Mouse (Mus musculus) cerebellum, postnatal 25 days (tissue): ENCODE data around the gene Abca8b.
A peak's percentile ranks its signal among the peaks of the same experiment; 100 is the strongest.
"Not testable (repeated sequence)": the region's sequence is repeated elsewhere in the genome, so short reads cannot be mapped to it uniquely, and the experiment has no call there.

Experiments
- DNase-seq, 2 experiments: peaks; one replicate each; pipeline ENCODE4 v3.0.0; 2021; ENCODE audit warnings: mixed read lengths in 2 of 2

Abca8b gene

DNA sequence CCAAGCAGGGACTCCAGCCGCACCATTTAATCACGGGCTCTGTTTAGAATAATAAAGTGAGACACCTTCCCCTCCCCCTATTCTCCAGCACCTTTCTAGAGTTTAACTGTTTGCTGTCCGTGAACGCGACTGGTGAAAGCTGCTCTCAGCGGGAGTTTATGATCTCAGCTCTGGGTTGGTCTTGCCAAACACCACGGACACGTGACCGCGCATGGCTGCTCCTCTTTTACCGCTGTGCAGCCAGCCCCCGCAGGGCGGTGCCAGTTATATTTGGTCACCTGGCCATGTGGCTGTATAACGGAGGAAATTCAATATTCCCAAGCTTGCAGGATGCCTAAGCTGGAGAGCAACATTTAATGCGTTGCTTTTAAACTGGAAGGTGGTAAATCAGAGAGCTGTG, at the start of gene Abca8b:
Gene Abca8b, minus strand, starts transcription at position 222 of the 400 bp plus-strand sequence.
- DNase-seq = peak; percentile 93 to 96

DNA sequence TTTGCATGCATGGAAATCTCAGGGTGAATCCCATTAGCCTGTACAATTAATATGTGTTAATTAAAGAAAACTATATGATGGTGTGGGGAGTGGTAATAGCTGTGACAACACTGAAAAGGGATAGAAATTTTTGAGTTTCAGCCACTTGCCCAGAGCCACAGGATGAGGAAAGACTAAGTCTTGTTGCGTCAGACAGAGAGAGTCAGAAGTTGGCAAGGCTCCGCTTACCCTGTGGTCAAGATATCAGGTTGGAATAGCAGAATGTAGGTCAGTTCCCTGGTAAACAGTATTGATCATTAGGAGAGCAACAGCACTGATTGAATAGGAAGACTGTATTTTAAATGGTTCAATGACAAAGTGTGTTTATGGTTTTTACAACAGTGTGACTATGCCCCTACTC, 42.1 kb upstream of the Abca8b start:
- no peak for DNase-seq

DNA sequence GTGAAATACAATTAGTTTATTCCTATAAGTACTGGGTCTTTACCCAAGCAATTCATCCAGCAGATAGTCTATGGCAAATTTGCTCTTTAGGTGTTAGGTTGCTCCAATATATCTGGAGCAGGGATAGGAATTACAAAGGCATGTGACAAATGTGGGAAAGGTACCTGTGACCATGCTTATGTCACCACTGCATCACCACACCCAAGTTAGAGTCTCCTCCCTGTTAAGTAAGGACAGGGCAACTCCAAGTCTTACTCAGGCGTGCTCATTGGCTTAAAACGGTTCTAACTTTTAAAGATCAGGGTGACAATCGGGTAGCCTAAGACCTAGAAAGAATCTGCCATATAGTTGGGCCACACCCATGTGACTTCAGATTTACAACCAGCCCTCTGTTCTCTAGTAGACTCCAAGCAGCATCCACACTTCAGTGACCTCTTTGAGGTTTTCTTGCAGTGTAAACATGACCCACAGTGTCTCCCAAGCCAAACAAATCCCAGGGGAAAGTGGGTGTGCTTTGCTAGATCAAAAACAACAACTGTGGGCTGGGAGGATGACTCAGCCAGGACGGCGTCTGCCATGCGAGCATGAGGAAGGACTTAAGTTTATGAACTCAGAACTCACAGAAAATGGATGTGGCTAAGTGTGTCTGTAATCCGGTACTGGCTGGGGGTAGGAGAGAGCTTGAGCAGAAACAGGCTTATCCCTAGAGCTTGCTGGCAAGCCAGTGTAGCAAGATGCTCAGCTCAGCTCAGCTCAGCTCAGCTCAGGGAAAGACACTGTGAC, 33.5 kb upstream of the Abca8b start:
- DNase-seq = no peak

DNA sequence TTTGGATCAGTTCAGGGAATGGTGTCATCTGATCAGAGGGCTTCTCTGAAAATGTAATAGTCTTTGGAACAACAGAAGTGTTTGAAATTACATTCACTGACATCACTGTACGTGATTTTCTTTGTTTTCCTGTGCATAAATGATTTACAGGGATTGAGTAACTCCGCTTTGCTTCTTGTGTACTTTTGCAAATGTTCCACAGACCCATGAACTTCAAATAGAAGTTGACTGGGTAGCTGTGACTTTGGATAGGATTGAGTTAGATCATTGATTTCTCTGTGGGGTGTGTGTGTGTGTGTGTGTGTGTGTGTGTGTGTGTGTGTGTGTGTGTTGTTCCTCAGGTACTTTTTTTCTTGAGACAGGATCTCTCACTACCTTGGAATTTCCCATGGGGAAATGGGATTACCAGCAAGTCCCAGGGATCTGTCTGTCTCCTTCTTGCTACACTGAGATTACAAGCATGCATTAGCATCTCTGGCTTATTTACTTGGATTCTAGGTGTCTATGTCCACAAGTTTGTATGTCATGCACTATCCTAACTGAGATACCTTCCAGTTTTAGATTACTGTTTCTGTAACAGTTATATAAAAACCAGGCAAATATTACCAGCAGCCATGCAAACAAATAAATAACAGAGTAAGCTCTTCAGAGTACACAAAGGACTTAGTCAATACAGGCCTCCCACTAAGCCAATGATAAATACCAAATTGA, 15.3 kb upstream of the Abca8b start:
- DNase-seq = no peak

DNA sequence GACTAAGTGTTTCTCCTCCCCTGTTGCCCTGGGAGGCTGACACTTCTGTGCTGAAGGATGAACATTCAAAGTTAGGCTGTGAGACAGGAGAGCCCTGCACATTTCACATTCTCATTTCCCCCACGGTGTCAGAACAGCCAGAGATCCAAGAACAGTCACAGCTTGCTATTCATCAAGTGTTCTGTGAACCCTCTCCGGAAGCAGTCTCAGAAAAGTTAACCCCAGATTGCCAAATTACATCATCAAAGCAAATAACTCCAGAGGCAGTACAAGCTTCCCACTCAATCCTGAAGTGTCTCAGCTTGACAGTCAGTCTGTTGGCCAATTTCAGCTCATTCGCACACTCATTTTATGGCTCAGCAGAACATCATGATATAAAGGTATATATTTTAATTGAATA, 632 bp downstream of the Abca8b start:
- peak; percentile 41 to 55 for DNase-seq

DNA sequence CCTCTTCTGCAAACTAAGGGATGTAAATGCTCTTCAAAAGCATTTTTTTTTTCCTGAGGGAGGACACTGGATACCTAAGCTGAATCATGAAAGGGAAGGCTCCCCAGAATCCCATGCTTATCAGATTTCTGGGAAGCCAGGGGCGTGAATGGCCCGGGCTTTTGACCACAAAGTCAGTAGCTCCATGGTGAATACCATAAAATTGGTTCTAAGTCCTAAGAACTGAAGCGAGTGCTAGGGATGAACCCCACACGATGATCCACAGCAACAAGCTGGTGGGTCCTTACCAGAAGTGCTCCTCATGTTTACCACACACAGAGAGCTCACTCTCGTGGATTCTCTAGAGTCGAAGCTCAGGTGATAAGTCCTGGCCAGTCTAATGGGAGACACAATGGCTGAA, 1.6 kb downstream of the Abca8b start:
- DNase-seq = no peak

DNA sequence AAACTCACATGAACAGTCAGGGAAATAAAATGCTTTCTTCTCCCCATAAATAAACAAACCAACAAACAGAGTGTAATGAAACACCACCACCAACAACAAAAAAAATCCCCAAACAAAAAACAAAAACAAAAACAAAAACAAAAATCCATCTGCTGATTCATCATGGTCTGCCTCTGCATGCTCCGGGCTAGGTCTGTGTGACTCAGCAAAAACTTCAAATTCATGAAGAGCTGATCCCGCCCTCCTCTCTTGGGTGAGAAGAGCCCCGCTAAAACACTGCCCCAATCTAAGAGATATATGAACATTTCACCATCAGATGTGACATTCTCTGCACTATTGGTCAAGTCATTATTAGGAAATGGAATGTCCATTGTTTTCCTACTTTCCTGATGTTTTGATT, 4.4 kb downstream of the Abca8b start:
- no peak for DNase-seq

DNA sequence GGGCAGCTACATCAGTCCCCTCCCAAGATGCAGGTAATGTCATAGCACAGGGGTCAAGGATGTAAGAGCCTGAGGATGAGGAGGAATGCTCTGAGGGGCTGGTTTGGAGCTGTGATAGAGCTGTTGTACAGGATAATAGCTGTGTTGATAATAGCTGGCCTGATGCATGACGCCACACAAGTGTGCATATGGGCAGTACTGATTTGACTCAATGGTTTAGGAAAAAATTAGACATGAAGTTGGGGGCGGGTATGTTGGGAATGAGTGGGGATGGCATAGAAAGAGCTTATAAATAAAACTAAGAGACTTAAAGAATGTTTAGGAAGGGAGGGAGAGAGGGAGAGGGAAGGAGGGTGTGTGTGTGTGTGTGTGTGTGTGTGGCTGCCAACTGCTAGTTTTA, 5.4 kb downstream of the Abca8b start:
- DNase-seq = no peak

DNA sequence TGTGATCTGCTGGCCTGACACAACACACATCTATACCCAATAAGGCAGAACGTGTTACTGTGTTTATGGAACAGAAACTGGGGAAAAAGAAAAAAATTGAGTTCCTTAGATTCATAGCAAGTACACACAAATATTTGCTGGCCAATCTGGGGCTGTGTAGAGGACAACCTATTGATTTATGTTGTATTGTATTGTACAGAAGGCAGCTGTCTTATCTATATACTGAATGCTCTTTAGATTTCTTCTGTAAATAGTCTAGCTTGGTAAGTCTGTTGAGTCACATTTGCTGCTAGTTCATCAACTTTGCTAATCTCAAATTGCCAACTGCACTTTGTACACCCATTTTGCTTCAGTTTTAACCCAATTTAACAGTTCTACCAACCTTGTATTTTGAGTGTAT, 7.5 kb downstream of the Abca8b start:
- no peak for DNase-seq

DNA sequence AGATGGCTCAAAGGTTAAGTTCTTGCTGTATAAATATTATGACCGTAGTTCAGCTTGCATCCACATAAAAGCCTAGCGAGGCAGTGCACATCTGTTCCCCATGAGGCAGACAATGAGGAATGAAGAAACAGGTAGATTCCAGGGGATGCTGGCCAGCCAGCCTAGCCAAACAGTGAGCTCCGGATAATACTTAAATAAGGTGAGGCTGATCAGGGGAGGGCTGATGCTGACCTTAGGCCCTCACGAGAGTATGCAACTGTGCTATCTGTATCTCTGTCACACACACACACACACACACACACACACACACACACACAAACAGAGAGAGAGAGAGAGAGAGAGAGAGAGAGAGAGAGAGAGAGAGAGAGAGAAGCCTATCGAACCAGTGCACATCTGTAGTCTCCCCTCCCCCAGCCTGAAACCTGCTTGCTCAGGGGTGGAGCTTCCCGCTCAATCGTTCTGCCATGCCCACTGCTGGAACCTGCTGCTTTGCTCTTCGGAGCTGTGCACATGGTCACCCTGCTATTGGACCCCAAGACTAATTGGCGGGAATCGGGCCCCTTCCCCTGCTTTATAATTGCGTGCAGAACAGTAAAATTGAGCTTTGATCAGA, 8.1 kb downstream of the Abca8b start:
- not testable (repeated sequence) for DNase-seq

DNA sequence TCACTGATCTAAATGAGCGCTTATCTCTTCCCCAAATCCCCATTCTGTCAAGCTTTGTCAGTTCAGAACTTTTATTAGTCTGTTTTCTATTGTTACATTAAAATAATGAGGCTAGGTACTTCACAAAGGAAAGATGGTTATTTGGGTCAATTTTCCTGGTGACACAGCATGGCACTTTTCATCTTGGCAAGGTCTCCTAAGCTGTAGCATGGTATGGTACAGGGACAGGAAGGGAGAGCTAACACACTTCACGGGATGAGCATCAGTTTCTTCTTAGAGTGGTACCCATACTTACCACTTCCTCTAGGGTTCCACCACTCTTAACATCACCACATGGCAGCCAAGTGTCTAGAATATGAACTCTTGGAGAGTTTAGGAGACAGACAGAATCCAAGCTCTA, 13.8 kb downstream of the Abca8b start:
- peak; percentile 14 to 43 for DNase-seq

DNA sequence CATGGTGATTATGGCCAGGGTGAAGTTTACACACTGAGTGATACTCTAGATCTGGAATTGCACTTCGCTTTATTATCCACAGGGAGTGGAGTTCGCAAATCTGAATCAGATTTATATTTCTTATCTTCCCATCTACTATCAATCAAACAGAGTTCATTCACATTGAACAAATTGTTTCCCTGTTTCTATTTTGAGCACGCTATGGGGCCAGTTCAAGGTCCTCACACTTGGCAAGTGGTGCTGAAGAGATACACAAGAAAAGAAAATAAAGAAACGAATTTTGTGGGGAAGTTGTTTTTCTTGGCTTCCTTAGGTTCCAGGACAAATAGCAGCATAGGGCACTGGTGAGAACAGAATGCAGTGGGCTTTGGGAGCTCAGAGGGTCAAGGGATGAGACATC, 25.1 kb downstream of the Abca8b start:
- DNase-seq = no peak

DNA sequence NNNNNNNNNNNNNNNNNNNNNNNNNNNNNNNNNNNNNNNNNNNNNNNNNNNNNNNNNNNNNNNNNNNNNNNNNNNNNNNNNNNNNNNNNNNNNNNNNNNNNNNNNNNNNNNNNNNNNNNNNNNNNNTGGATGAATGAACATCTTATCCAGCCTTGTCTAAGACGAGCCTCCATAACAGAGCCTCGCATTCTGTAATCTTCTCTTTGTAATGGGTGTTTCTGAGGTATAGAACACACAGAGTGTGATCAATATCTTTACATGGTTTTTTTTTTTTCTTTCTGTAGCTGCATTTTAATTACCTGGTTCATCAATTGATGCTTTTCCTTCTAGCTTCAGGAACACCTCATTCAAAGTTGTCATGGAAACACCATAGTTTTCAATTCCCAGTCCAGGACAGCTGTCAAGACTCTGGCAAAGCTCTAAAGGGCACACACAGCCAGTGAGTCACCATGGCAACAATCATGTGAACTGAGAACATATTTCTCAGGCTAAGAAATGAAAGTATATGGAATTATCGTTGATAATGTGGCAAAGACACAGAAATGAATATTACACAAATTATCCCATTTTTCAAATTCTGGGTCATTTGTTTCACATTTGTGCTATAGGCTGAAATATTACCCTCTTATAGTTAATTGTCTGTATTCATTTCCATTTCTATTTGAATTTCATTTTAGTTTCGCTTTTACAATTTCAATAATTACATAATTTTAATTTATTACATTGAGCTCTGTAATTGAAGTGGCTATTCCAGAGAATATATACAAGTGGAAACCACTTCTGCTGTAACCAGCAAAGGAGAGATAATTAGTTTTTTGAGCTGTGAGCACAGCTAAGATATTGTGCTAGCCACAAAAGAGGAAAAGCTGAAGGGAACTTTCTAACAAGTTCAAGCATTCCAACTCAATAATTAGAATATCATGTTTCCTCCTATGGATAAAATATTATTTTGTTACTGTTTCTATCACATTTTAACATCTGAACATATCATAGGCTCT, 33.9 kb downstream of the Abca8b start:
- no peak for DNase-seq

DNA sequence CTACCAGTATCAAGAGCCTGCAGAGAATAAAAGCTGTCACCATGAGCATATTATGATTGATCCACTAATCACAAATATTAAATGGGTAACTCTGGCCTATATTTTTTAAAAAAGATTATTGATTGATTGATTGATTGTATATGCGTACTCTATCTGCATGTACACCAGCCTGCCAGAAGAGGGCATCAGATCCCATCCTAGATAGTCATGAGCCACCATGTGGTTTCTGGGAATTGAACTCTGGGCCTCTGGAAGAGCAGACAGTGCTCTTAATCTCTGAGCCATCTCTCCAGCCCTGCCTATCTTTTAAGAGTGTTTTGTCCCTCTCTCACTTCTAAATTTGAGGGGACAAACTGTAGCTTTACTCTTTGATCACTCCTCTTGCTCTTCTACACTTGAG, 40.5 kb downstream of the Abca8b start:
- DNase-seq = no peak

DNA sequence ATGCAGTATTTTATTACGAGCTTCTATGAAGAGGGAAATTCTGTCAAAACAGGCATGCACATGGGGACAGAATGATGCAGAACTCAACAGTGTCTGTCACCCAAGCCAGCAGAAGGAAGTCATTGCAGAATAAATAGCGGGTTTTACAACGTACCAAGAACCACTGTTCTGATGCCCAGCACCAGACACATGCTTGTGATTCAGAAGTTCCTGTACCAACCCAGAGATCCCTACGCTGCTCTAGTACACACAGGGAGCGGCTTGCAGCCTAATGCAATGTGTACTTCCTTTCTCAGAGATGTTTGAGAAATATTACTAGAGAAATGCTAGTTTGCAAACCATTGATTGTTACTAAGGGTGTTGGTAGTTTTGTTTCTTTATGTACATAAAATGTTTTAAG, 58.7 kb downstream of the Abca8b start:
- DNase-seq = no peak

DNA sequence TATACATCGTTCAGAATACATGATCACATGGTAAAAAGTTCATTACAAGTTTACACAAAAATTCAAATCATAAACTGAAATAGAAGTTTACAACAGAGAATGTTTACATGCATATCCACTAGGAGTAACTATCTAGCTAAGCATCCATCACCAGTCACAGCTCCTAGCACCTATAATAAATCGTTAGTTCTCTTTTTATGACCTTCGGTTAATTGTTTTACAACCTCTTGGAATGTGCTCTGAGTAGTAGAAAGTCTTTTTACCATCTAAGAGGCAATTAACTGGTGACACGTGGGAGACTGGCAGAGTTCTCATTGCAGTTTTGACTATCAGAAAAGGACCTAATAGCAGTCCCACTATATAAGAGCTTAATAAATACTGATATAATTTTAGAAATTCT, 62.4 kb downstream of the Abca8b start:
- not testable (repeated sequence) for DNase-seq

DNA sequence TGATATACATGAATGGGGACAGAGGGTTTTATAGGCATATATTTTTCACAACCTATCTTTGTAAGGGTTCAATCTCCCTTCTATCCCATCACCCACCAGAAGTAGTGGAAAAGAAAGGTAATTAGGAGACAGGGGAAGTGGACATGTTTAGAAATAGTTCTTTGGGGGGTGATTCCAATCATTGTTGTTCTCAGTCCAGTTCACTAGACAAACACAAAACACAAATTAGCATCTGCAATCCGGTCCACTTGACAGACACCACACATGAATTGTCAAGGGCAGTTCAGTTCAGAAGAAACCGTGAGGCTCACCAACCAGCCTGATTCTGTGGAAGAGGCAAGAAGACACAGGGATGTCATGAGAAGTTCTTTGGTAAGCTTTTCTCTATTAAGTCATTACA, 67.2 kb downstream of the Abca8b start:
- DNase-seq = no peak

DNA sequence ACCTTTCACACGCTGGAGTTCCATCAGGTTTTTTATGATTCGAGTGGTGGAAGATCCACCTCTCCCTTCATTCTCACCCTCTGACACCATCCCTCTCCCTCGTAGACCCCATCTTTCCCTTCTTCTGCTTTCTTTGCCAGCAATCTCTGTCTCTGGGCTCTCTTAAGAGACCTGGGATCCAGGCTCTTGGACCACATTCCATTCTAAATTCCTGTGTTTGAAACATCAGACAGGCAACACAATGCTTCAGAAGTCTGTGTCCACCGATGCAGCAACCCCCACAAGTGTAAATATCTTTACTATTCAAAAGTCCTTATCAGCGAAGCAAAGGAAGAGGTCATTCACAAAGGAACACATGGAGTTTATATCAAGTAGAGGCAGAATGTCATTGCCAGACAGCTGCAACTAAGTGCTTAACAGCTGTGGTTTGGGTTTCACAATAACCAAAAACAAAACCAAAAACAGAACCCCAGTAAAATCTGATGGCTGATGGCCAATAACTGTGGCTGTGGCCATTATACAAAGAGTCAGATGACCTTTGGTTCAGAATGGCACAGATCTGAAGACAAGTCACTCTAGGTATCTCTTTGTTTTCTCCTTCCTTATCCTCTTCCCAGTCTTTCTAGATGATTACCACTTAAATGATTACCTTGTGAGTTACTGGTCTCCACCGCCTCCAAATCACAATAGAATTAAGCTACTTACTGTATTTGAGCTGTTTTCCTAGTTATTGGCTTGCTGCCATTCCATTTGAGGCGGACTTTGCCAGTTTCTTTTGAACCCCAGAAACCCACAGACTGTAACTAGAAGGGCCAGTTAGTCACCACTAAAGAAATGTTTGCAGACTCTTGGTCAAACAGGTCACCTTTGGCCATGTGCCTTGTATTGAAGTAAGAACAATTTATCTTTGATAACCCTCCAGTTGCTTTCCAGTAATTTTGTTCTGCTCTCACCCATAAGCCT, 68.6 kb downstream of the Abca8b start:
- DNase-seq = no peak

DNA sequence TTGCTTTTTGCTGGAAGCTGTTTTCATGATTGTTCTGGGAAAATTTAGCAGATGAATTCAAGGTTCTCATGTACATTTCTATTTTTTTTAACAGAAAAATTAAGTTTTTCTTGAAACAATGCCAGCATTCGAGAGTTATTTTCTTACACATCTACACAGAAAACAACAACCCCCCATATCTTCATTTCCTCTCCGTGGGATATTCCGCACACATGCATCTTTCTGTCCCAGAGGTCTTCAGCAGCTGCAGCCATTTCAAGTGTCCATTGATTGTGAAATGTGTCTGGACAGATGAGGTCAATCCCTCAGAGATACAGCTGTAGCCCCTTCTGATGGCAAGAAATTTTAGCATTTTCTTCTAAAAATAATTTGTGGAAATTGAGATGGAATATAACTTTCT, 73.4 kb downstream of the Abca8b start:
- DNase-seq = no peak

DNA sequence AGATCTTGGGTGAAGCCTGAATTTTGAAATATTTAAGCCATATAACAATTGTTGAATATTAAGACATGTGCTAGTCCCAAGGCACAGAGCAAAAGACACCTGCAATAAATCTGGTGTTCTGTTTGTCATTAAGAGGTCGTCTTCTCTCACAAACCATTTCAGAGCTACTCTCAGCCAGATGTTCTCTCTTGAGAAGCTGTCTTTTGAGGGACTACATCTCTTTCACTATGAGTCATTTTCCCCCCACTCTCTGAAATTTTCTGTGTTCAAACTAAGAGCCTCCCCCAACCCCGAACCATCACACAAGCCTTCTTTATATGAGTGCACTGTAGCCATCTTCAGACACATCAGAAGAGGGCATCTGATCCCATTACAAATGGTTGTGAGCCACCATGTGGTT, 76.2 kb downstream of the Abca8b start:
- no peak for DNase-seq

DNA sequence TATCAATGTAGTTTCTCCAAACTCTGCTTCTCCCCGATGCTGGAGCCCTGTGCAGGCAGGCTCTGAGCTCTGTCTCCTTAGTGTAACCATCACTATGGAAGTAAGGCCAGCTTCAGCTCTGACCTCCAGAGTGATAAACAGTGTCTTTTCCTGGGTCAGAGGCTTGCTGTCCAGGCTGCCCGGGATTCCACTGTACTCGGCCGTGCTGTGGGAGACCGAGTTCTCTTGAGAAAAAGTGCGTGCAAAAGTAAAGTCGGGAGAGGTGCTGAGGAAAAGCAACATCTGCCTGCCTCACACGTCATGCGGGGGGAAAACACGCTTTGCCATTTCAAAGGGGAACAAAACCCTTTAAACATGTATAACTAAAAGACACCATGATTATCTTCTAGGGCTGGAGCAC, 79.0 kb downstream of the Abca8b start:
- no peak for DNase-seq

DNA sequence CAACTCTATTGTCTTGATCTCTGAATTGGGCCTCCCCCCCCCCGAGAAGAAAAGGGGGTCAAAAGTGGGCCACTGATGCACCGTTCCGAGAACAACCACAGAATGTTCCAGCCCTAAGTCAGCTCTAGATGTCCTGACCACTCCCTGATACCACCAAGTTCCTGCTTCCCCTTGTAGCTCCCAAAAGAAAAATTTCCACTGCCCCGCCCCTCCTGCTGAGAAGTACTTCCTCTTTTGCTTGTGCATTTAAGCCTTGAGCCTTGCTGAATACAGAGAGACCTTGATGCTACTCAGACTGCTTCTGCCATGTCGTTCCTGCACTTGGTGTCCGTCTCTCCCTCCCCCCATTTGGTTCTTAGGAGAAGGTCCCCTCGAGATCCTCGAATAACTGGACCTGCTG, 82.5 kb downstream of the Abca8b start:
- DNase-seq = not testable (repeated sequence)
